Comparison of ENCODE assay signal across 17 mouse cellular contexts in the genomic region with DNA sequence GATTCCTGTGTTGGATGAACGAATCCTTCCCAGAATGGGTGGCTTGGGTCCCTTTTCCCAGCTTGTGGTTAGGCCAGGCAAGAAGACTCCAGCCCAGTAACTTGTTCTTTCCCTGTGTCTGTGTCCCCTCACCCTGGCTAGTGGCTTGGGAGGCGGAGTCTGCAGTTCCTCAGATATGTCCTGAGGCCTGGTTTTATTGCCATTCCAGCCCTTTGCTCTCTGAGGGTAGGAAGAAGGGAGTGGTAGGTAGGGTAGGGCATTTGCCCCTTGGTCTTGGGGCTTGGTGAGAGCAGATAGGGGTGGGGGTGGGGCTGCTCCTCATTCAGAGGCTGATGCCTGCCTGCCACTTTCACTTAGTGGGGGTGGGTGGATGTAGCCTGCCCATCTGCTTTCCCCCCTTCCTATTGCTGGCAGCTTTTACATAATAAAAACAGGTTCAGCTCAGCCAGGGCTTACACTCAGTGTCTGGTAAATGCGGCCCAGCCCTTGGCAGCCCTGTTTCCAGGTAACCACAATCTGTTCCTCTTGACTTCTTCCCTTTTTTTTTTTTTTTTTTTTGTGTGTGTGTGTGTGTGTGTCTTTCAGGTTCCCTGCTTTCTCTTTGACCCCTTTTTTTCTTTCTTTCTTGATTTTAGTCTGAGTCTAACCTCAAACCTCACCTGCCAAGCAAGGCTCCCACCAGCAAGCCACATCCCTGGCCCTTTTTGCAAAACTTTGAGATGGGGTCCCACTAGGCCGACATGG. TPM values are rescaled to one million over a fixed set of nuclear protein-coding genes. Genes with fewer than 3 reads are reported as not detected.
A peak's percentile ranks its signal among the peaks of the same experiment; 100 is the strongest.
DNase-seq lines count a peak whose midpoint lies in the region; ATAC-seq and TF ChIP-seq lines count a peak whose summit lies in the region.
"Had no signal": no experiment of that assay in that cellular context is flagged by ENCODE, and none has a peak within 500 bp of the region (broad histone marks: within the 10 kb centered on the region; RNA-seq: fewer than 3 reads in every experiment).

No protein-coding gene starts in this region.

- ATAC-seq in intestine, embryonic 14.5 days (replicated peaks; ENCODE audit: low FRiP score, low TSS enrichment, low read depth), result peak; percentile 50
- ATAC-seq in stomach, embryonic 14.5 days (ENCODE audit: insufficient number of reproducible peaks, insufficient read depth, low FRiP score, low read depth), result no peak
- ATAC-seq in liver, postnatal 0 days, result no peak
- ATAC-seq: lung, postnatal 0 days; midbrain, embryonic 15.5 days had no signal

- no peak for TF ChIP-seq POLR2A in ES-Bruce4 (IDR thresholded peaks at IDR 0.05; ENCODE audit: insufficient read depth, low read length)

- peak; percentile 23 for DNase-seq in 416B (ENCODE audit: low read depth)
- peak; percentile 64 for DNase-seq in intestine, embryonic 14.5 days (ENCODE audit: low spot score)
- no peak for DNase-seq in liver, postnatal 0 days
- DNase-seq in ovary, postnatal 36 days (ENCODE audit: low spot score), result no peak
- DNase-seq in embryo, embryonic 10.5 days (ENCODE audit: low spot score), result no peak
- DNase-seq: adrenal gland, postnatal 36 days; cerebellum, adult 2 months; gastrocnemius, postnatal 14 days; liver, embryonic 13.5 days; thymus, postnatal 25 days had no signal

- no peaks in the 10 kb centered on the region for H3K9me3 ChIP-seq in ES-Bruce4 (replicated peaks; ENCODE audit: control insufficient read depth, insufficient read depth, low read length, poor library complexity, severe bottlenecking)
- H3K9me3 ChIP-seq in intestine, embryonic 14.5 days (ENCODE audit: control insufficient read depth, low read length), result no peaks in the 10 kb centered on the region
- no peaks in the 10 kb centered on the region for H3K9me3 ChIP-seq in stomach, embryonic 14.5 days (ENCODE audit: control insufficient read depth, low read depth, low read length)
- H3K9me3 ChIP-seq in liver, postnatal 0 days (ENCODE audit: low read length), result no peaks in the 10 kb centered on the region
- H3K9me3 ChIP-seq: liver, embryonic 13.5 days; midbrain, embryonic 15.5 days had no signal

- no peak for TF ChIP-seq CTCF in ES-Bruce4 (IDR thresholded peaks at IDR 0.05; ENCODE audit: low read depth, low read length)
- no peak for TF ChIP-seq CTCF in liver, postnatal 0 days (IDR thresholded peaks at IDR 0.05; ENCODE audit: low read depth)

- H3K36me3 ChIP-seq in ES-Bruce4 (ENCODE audit: control insufficient read depth, insufficient read depth, low read length, poor library complexity, severe bottlenecking), result peaks cover 6% of the 10 kb centered on the region
- H3K36me3 ChIP-seq in intestine, embryonic 14.5 days (ENCODE audit: control insufficient read depth, insufficient read depth, low read length), result no peaks in the 10 kb centered on the region
- H3K36me3 ChIP-seq in stomach, embryonic 14.5 days (ENCODE audit: control insufficient read depth, insufficient read depth, low read length), result no peaks in the 10 kb centered on the region
- no peaks in the 10 kb centered on the region for H3K36me3 ChIP-seq in liver, postnatal 0 days (replicated peaks; ENCODE audit: insufficient read depth, low read length)
- H3K36me3 ChIP-seq: liver, embryonic 13.5 days; midbrain, embryonic 15.5 days had no signal

- TF ChIP-seq EP300 in ES-Bruce4 (IDR thresholded peaks at IDR 0.05; ENCODE audit: insufficient read depth, low read depth, low read length), result peak; percentile 94
- no peak for TF ChIP-seq EP300 in liver, postnatal 0 days (IDR thresholded peaks at IDR 0.05; ENCODE audit: low read depth)

- H3K4me3 ChIP-seq in ES-Bruce4 (ENCODE audit: low read depth, low read length), result peak overlapping the region; percentile 3; the same call in 1 of the 2 replicates
- H3K4me3 ChIP-seq in intestine, embryonic 14.5 days (ENCODE audit: low read depth, low read length), result no peak overlapping the region
- H3K4me3 ChIP-seq in stomach, embryonic 14.5 days (ENCODE audit: low read depth, low read length), result no peak overlapping the region
- H3K4me3 ChIP-seq in liver, postnatal 0 days (ENCODE audit: low read depth, low read length), result no peak overlapping the region
- H3K4me3 ChIP-seq: layer of hippocampus, adult 2 months; left cerebral cortex, adult 2 months; liver, embryonic 13.5 days; midbrain, embryonic 15.5 days had no signal

- H3K4me2 ChIP-seq in intestine, embryonic 14.5 days (ENCODE audit: low read length), result peak overlapping the region; percentile 74
- H3K4me2 ChIP-seq in stomach, embryonic 14.5 days (replicated peaks; ENCODE audit: low read depth, low read length), result no peak overlapping the region
- no peak overlapping the region for H3K4me2 ChIP-seq in liver, postnatal 0 days (ENCODE audit: low read depth, low read length)
- H3K4me2 ChIP-seq: liver, embryonic 13.5 days; midbrain, embryonic 15.5 days had no signal

- peaks cover 9% of the 10 kb centered on the region for H3K4me1 ChIP-seq in ES-Bruce4 (ENCODE audit: control insufficient read depth, insufficient read depth, low read length)
- H3K4me1 ChIP-seq in intestine, embryonic 14.5 days (replicated peaks; ENCODE audit: control insufficient read depth, insufficient read depth, low read length), result 0 out of 2 replicates have a peak, but pooled peaks cover 3% of the 10 kb centered on the region
- H3K4me1 ChIP-seq in stomach, embryonic 14.5 days (ENCODE audit: control insufficient read depth, insufficient read depth, low read length), result 0 out of 2 replicates have a peak, but pooled peaks cover 3% of the 10 kb centered on the region
- H3K4me1 ChIP-seq in liver, postnatal 0 days (ENCODE audit: insufficient read depth), result peaks cover 11% of the 10 kb centered on the region

- H3K27me3 ChIP-seq in ES-Bruce4 (ENCODE audit: control insufficient read depth, insufficient read depth, low read length, poor library complexity, severe bottlenecking), result no peaks in the 10 kb centered on the region
- H3K27me3 ChIP-seq in intestine, embryonic 14.5 days (replicated peaks; ENCODE audit: control insufficient read depth, insufficient read depth, low read length), result peaks cover 37% of the 10 kb centered on the region
- H3K27me3 ChIP-seq in stomach, embryonic 14.5 days (ENCODE audit: control insufficient read depth, insufficient read depth, low read length), result peaks cover 23% of the 10 kb centered on the region
- peaks cover 38% of the 10 kb centered on the region for H3K27me3 ChIP-seq in liver, postnatal 0 days (ENCODE audit: insufficient read depth, low read length)

- H3K9ac ChIP-seq in ES-Bruce4 (ENCODE audit: low read depth, poor library complexity, severe bottlenecking), result no peak overlapping the region
- H3K9ac ChIP-seq in intestine, embryonic 14.5 days (ENCODE audit: low read length), result no peak overlapping the region
- no peak overlapping the region for H3K9ac ChIP-seq in stomach, embryonic 14.5 days (replicated peaks; ENCODE audit: low read depth, low read length)
- H3K9ac ChIP-seq in liver, postnatal 0 days (replicated peaks), result no peak overlapping the region
- H3K9ac ChIP-seq: liver, embryonic 13.5 days; midbrain, embryonic 15.5 days had no signal

- 47% methylated on average over 4 of the region's 4 CpGs for WGBS in intestine, embryonic 14.5 days
- 65% methylated on average over 4 of the region's 4 CpGs for WGBS in stomach, embryonic 14.5 days
- 62% methylated on average over 4 of the region's 4 CpGs for WGBS in liver, postnatal 0 days (ENCODE audit: insufficient replicate concordance)

- peak overlapping the region; percentile 67 for H3K27ac ChIP-seq in ES-Bruce4 (ENCODE audit: insufficient read depth, low read length)
- H3K27ac ChIP-seq in intestine, embryonic 14.5 days (ENCODE audit: low read depth), result 0 out of 2 replicates have a peak overlapping the region, but pooled peaks have one; percentile 34
- H3K27ac ChIP-seq in stomach, embryonic 14.5 days (ENCODE audit: low read length), result peak overlapping the region; percentile 15; the same call in 1 of the 2 replicates
- H3K27ac ChIP-seq in liver, postnatal 0 days (ENCODE audit: low read depth), result no peak overlapping the region
- H3K27ac ChIP-seq: layer of hippocampus, adult 2 months; left cerebral cortex, adult 2 months; liver, embryonic 13.5 days; midbrain, embryonic 15.5 days had no signal

RNA-seq across cellular contexts. Expression of gene Spint1, which starts 3.1 kb away (rescaled TPM):
- polyA plus RNA-seq in ES-Bruce4 (2011; ENCODE audit: insufficient read depth, insufficient read length, low read depth, missing spikeins), result 57.3 and 71.4 TPM in 2 replicates
- polyA plus RNA-seq in intestine, embryonic 14.5 days (2014; fragmentation: Nextera tagmentation; extraction: Ambion mirVana), result 71.3 and 81.9 TPM in 2 replicates
- polyA plus RNA-seq in stomach, embryonic 14.5 days (2014; fragmentation: Nextera tagmentation; extraction: Ambion mirVana), result 51.9 and 55.9 TPM in 2 replicates
- 0.44 and 0.60 TPM in 2 replicates for polyA plus RNA-seq in liver, postnatal 0 days (2015; fragmentation: Nextera tagmentation; extraction: Ambion mirVana)

RNA-seq across cellular contexts. Expression of gene Ppp1r14d, which starts 10.5 kb away (rescaled TPM):
- polyA plus RNA-seq in ES-Bruce4 (2011; ENCODE audit: insufficient read depth, insufficient read length, low read depth, missing spikeins), result not detected in 2 replicates
- polyA plus RNA-seq in intestine, embryonic 14.5 days (2014; fragmentation: Nextera tagmentation; extraction: Ambion mirVana), result 3.0 and 3.9 TPM in 2 replicates
- polyA plus RNA-seq in stomach, embryonic 14.5 days (2014; fragmentation: Nextera tagmentation; extraction: Ambion mirVana), result 0.67 and 1.00 TPM in 2 replicates
- polyA plus RNA-seq in liver, postnatal 0 days (2015; fragmentation: Nextera tagmentation; extraction: Ambion mirVana), result not detected in 2 replicates
- polyA plus RNA-seq: cerebellum, adult 2 months; cortical plate, adult 2 months; liver, embryonic 13.5 days; midbrain, embryonic 15.5 days had no signal

RNA-seq across cellular contexts. Expression of gene Rhov, which starts 30.8 kb away (rescaled TPM):
- 0.36 and 0.78 TPM in 2 replicates for polyA plus RNA-seq in ES-Bruce4 (2011; ENCODE audit: insufficient read depth, insufficient read length, low read depth, missing spikeins)
- 0.98 and 2.3 TPM in 2 replicates for polyA plus RNA-seq in intestine, embryonic 14.5 days (2014; fragmentation: Nextera tagmentation; extraction: Ambion mirVana)
- polyA plus RNA-seq in stomach, embryonic 14.5 days (2014; fragmentation: Nextera tagmentation; extraction: Ambion mirVana), result 6.0 and 8.6 TPM in 2 replicates
- polyA plus RNA-seq in liver, postnatal 0 days (2015; fragmentation: Nextera tagmentation; extraction: Ambion mirVana), result not detected in 2 replicates

RNA-seq across cellular contexts. Expression of gene Dnajc17, which starts 31.7 kb away (rescaled TPM):
- 12.0 and 12.5 TPM in 2 replicates for polyA plus RNA-seq in ES-Bruce4 (2011; ENCODE audit: insufficient read depth, insufficient read length, low read depth, missing spikeins)
- polyA plus RNA-seq in intestine, embryonic 14.5 days (2014; fragmentation: Nextera tagmentation; extraction: Ambion mirVana), result 17.8 and 20.5 TPM in 2 replicates
- polyA plus RNA-seq in stomach, embryonic 14.5 days (2014; fragmentation: Nextera tagmentation; extraction: Ambion mirVana), result 18.3 and 19.1 TPM in 2 replicates
- 4.3 and 4.6 TPM in 2 replicates for polyA plus RNA-seq in liver, postnatal 0 days (2015; fragmentation: Nextera tagmentation; extraction: Ambion mirVana)

RNA-seq across cellular contexts. Expression of gene Zfyve19, which starts 31.8 kb away (rescaled TPM):
- polyA plus RNA-seq in ES-Bruce4 (2011; ENCODE audit: insufficient read depth, insufficient read length, low read depth, missing spikeins), result 11.9 and 13.4 TPM in 2 replicates
- polyA plus RNA-seq in intestine, embryonic 14.5 days (2014; fragmentation: Nextera tagmentation; extraction: Ambion mirVana), result 44.2 and 63.2 TPM in 2 replicates
- 44.3 and 44.4 TPM in 2 replicates for polyA plus RNA-seq in stomach, embryonic 14.5 days (2014; fragmentation: Nextera tagmentation; extraction: Ambion mirVana)
- polyA plus RNA-seq in liver, postnatal 0 days (2015; fragmentation: Nextera tagmentation; extraction: Ambion mirVana), result 15.5 and 18.4 TPM in 2 replicates

Comparison
In these comparisons a context has a peak if more than half of its experiments do, and no peak if none do; other contexts are left out.
1. DNase-seq: peak in 416B (single experiment) and intestine, embryonic 14.5 days (single experiment); none in liver, postnatal 0 days (single experiment), ovary, postnatal 36 days (single experiment) and embryo, embryonic 10.5 days (single experiment).
2. RNA of gene Spint1, which starts 3.1 kb away (polyA plus RNA-seq): 71.3 to 81.9 TPM in intestine, embryonic 14.5 days, 57.3 to 71.4 TPM in ES-Bruce4 and 51.9 to 55.9 TPM in stomach, embryonic 14.5 days; 0.44 to 0.60 TPM in liver, postnatal 0 days; every median in the first group is over 10 times any median in the second.